Mouse (Mus musculus) hindbrain, embryonic 16.5 days (tissue): Measurements from ENCODE around the gene Rc3h1. TPM values are rescaled to one million over a fixed set of nuclear protein-coding genes. Genes with fewer than 3 reads are reported as not detected.

Experiments used
- ATAC-seq: fragments of 200-750 bp; cut with Nextera tagmentation; 2 replicates; pipeline ENCODE4 v1.8.0; 2017; ENCODE audit warnings: moderate TSS enrichment, moderate library complexity
- H3K27ac ChIP-seq: fragments of 300-500 bp; sonication (generic); 2 replicates; pipeline ENCODE4 v1.5.1; 2014; ENCODE audit warnings: low read depth, mild to moderate bottlenecking, control low read depth, low read length, moderate library complexity
- H3K27me3 ChIP-seq: fragments of 300-500 bp; sonication (generic); replicated peaks from 2 replicates; pipeline ENCODE4 v1.6.1; 2014; ENCODE audit warnings: low read length; ENCODE audit not compliant: control insufficient read depth, insufficient read depth
- H3K36me3 ChIP-seq: fragments of 300-500 bp; sonication (generic); 2 replicates; pipeline ENCODE4 v1.6.1; 2014; ENCODE audit warnings: mild to moderate bottlenecking, low read length, moderate library complexity, mixed read lengths; ENCODE audit not compliant: control insufficient read depth, insufficient read depth
- H3K4me1 ChIP-seq: fragments of 300-500 bp; sonication (generic); 2 replicates; pipeline ENCODE4 v1.6.1; 2014; ENCODE audit warnings: low read depth, low read length; ENCODE audit not compliant: control insufficient read depth, insufficient read depth
- H3K4me2 ChIP-seq: fragments of 300-500 bp; sonication (generic); 2 replicates; pipeline ENCODE4 v1.6.1; 2014; ENCODE audit warnings: mild to moderate bottlenecking, low read length, control low read depth, moderate library complexity
- H3K4me3 ChIP-seq: fragments of 300-500 bp; sonication (generic); 2 replicates; pipeline ENCODE4 v1.5.1; 2014; ENCODE audit warnings: mild to moderate bottlenecking, low read length, control low read depth, moderate library complexity
- H3K9ac ChIP-seq: fragments of 300-500 bp; sonication (generic); 2 replicates; pipeline ENCODE4 v1.6.1; 2014; ENCODE audit warnings: low read depth, mild to moderate bottlenecking, control low read depth, low read length, moderate library complexity
- H3K9me3 ChIP-seq: fragments of 300-500 bp; sonication (generic); 2 replicates; pipeline ENCODE4 v1.6.1; 2014; ENCODE audit warnings: mild to moderate bottlenecking, low read length, moderate library complexity; ENCODE audit not compliant: control insufficient read depth
- WGBS: fragments of 180-500 bp; shearing (Covaris S2); extraction: QIAGEN DNeasy Blood & Tissue Kit; methylation state at CpG from one replicate; pipeline ENCODE4 v1.1.7; 2014; 5-methylcytosine and 5-hydroxymethylcytosine counted together
- polyA plus RNA-seq: library from polyadenylated mRNA; unstranded; fragments of >200 nt; fragmentation: Nextera tagmentation; extraction: Ambion mirVana; gene quantifications from 2 replicates; pipeline ENCODE4 v1.2.1, GENCODE M21; 2015

Gene Rc3h1
- polyA plus RNA-seq, 1 experiment from 2014 or later = 6.0 TPM

GRCm38 (mm10) chr1:161005526-161005925 is 99.3 kb downstream of the Rc3h1 start:
- Histone ChIP-seq H3K9me3 (no peaks in the 10 kb centered on the region), H3K4me1 (no peaks in the 10 kb centered on the region), H3K27ac (no peak overlapping the region), H3K4me3 (no peak overlapping the region), H3K27me3 (no peaks in the 10 kb centered on the region), H3K36me3 (0 out of 2 replicates have a peak, but pooled peaks cover 2% of the 10 kb centered on the region), H3K9ac (no peak overlapping the region), H3K4me2 (no peak overlapping the region)
- ATAC-seq = no peak
- WGBS = 77% methylated on average over 3 of the region's 3 CpGs

- H3K9ac ChIP-seq = no peak overlapping the region
- 0 out of 2 replicates have a peak, but pooled peaks cover 2% of the 10 kb centered on the region for H3K36me3 ChIP-seq
- no peaks in the 10 kb centered on the region for H3K4me1 ChIP-seq
- no peak overlapping the region for H3K27ac ChIP-seq
- 81% methylated on average over 5 of the region's 5 CpGs for WGBS
- no peak for ATAC-seq
- no peaks in the 10 kb centered on the region for H3K27me3 ChIP-seq
- H3K9me3 ChIP-seq = no peaks in the 10 kb centered on the region
- H3K4me2 ChIP-seq = no peak overlapping the region
- no peak overlapping the region for H3K4me3 ChIP-seq
Observed at GRCm38 (mm10) chr1:161006471-161006870, 100.3 kb downstream of the Rc3h1 start.

DNA sequence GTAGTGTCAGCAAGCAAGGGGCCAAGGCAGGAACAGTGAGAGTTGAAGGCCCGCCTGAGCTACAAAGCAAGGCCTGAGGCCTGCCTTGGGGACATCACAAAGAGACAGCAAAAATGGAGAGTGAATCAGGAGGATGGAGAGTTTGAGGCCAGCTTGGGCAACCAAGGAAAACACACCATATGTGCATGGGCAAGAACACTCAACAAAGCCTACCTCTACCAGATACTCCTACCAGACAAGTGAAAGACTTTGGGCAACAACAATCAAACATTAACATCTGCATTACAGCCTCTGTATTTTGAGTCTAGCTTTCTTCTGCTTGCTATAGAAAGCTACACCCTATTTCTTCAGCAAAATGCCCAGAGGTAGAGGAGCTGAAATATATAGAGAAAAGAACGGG is 101.8 kb downstream of the Rc3h1 start:
- 95% methylated on average over 2 of the region's 2 CpGs for WGBS
- Histone ChIP-seq H3K4me2 (no peak overlapping the region), H3K9ac (no peak overlapping the region), H3K4me1 (no peaks in the 10 kb centered on the region), H3K27me3 (no peaks in the 10 kb centered on the region), H3K9me3 (no peaks in the 10 kb centered on the region), H3K4me3 (no peak overlapping the region), H3K27ac (no peak overlapping the region), H3K36me3 (peaks cover 8% of the 10 kb centered on the region; the same call in 1 of the 2 replicates)
- no peak for ATAC-seq

GRCm38 (mm10) chr1:161010436-161010835 is 104.2 kb downstream of the Rc3h1 start:
- Histone ChIP-seq H3K27me3 (no peaks in the 10 kb centered on the region), H3K27ac (no peak overlapping the region), H3K4me1 (no peaks in the 10 kb centered on the region), H3K9ac (no peak overlapping the region), H3K4me2 (no peak overlapping the region), H3K36me3 (peaks cover 8% of the 10 kb centered on the region; the same call in 1 of the 2 replicates), H3K9me3 (no peaks in the 10 kb centered on the region), H3K4me3 (no peak overlapping the region)
- WGBS = 85% methylated on average over 4 of the region's 4 CpGs
- no peak for ATAC-seq

DNA sequence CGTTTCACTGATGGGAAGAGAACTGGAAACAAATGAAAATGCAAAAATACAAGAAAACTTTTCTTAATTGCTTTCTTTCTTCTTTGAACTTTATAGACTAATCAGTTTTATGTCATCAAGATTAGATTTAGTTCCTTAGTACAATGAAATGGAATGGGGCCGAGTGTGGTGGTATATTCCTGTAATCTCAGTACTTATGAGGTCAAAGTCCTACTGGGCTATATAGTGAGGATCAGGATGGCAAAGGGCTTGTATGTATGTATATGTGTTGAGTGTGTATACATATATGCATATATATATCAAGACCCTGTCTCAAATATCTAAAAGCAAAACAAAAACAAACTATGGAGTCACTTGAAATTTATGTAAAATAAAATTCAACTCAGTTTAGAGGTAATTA is 110.2 kb downstream of the Rc3h1 start:
- no peaks in the 10 kb centered on the region for H3K9me3 ChIP-seq
- H3K4me2 ChIP-seq = no peak overlapping the region
- H3K4me1 ChIP-seq = no peaks in the 10 kb centered on the region
- no peak for ATAC-seq
- H3K36me3 ChIP-seq = peaks cover 20% of the 10 kb centered on the region
- H3K27me3 ChIP-seq = no peaks in the 10 kb centered on the region
- no peak overlapping the region for H3K27ac ChIP-seq
- WGBS = 87% methylated on average over 2 of the region's 2 CpGs
- H3K4me3 ChIP-seq = no peak overlapping the region
- no peak overlapping the region for H3K9ac ChIP-seq

DNA sequence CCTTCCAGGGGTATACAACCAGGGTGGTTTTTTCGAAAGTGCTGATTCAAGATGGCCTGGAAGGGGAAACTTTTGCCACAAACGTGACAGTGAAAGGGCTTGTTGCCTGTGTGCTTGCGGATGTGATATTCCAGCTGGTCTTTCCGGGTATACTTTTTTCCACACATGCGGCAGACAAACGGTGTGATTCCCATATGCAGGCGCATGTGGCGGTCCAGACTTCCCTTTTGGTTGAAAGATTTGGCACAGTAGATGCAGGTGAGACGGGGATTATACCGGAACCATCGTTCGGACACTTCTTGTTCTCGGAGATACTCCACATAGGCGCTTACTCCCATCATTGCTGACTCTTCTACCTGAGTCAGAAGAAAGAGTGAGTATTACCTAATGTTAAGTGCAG is 113.8 kb downstream of the Rc3h1 start:
- Histone ChIP-seq H3K4me1 (no peaks in the 10 kb centered on the region), H3K9ac (no peak overlapping the region), H3K9me3 (no peaks in the 10 kb centered on the region), H3K36me3 (peaks cover 13% of the 10 kb centered on the region), H3K27ac (no peak overlapping the region), H3K4me3 (no peak overlapping the region), H3K27me3 (no peaks in the 10 kb centered on the region), H3K4me2 (no peak overlapping the region)
- 96% methylated on average over 14 of the region's 14 CpGs for WGBS
- no peak for ATAC-seq

Other genes starting within 250 kb of the Rc3h1 start
- gene Rabgap1l, start 113.2 kb upstream of the Rc3h1 start, polyA plus RNA-seq = 30.0 and 32.7 TPM in 2 replicates
- gene Serpinc1, start 72.2 kb downstream of the Rc3h1 start, polyA plus RNA-seq = 2.7 and 3.1 TPM in 2 replicates
- 9.6 and 11.8 TPM in 2 replicates for gene Zbtb37, start 128.4 kb downstream of the Rc3h1 start, polyA plus RNA-seq
- gene Dars2, start 164.2 kb downstream of the Rc3h1 start, polyA plus RNA-seq = 28.5 and 29.0 TPM in 2 replicates
- gene Cenpl, start 164.3 kb downstream of the Rc3h1 start, polyA plus RNA-seq = 10.4 and 11.7 TPM in 2 replicates
- 17.2 and 21.1 TPM in 2 replicates for gene Klhl20, start 225.1 kb downstream of the Rc3h1 start, polyA plus RNA-seq
- 29.8 and 32.0 TPM in 2 replicates for gene Ankrd45, start 236.3 kb downstream of the Rc3h1 start, polyA plus RNA-seq